ENCODE assay signal across 8 mouse cellular contexts in genomic region chr14:118854371-118855114, GRCm38 (mm10).
DNase-seq lines count a peak whose midpoint lies in the region; ATAC-seq and TF ChIP-seq lines count a peak whose summit lies in the region.

No protein-coding gene starts in this region.

- TF ChIP-seq CTCF in ES-Bruce4 (IDR thresholded peaks at IDR 0.05; ENCODE audit: low read depth, low read length) = no peak
- no peak for TF ChIP-seq CTCF in small intestine, adult 2 months (IDR thresholded peaks at IDR 0.05; ENCODE audit: extremely low read depth, insufficient read length, insufficient replicate concordance, low read depth, low read length)

- H3K27ac ChIP-seq in ES-Bruce4 (ENCODE audit: insufficient read depth, low read length) = no peak overlapping the region
- no peak overlapping the region for H3K27ac ChIP-seq in hindbrain, embryonic 13.5 days
- H3K27ac ChIP-seq in limb, embryonic 12.5 days = no peak overlapping the region
- H3K27ac ChIP-seq in midbrain, embryonic 11.5 days (ENCODE audit: low read depth, low read length) = no peak overlapping the region
- H3K27ac ChIP-seq in small intestine, adult 2 months (ENCODE audit: insufficient read depth, low read depth, low read length) = no peak overlapping the region

- H3K4me3 ChIP-seq in ES-Bruce4 (ENCODE audit: low read depth, low read length) = peak overlapping the region; percentile 74
- H3K4me3 ChIP-seq in hindbrain, embryonic 13.5 days = peak overlapping the region; percentile 51
- H3K4me3 ChIP-seq in limb, embryonic 12.5 days (replicated peaks) = peak overlapping the region; percentile 56
- peak overlapping the region; percentile 50 for H3K4me3 ChIP-seq in midbrain, embryonic 11.5 days (ENCODE audit: low read depth, low read length)
- peak overlapping the region; percentile 58 for H3K4me3 ChIP-seq in small intestine, adult 2 months (ENCODE audit: low read depth, low read length)

- no peaks in the 10 kb centered on the region for H3K9me3 ChIP-seq in ES-Bruce4 (replicated peaks; ENCODE audit: control insufficient read depth, insufficient read depth, low read length, poor library complexity, severe bottlenecking)
- no peaks in the 10 kb centered on the region for H3K9me3 ChIP-seq in hindbrain, embryonic 13.5 days
- H3K9me3 ChIP-seq in limb, embryonic 12.5 days = no peaks in the 10 kb centered on the region
- H3K9me3 ChIP-seq in midbrain, embryonic 11.5 days (ENCODE audit: control insufficient read depth, low read length) = no peaks in the 10 kb centered on the region

- H3K27me3 ChIP-seq in ES-Bruce4 (ENCODE audit: control insufficient read depth, insufficient read depth, low read length, poor library complexity, severe bottlenecking) = peaks cover 7% of the 10 kb centered on the region; the same call in 1 of the 2 replicates
- H3K27me3 ChIP-seq in hindbrain, embryonic 13.5 days = peaks cover 51% of the 10 kb centered on the region
- H3K27me3 ChIP-seq in limb, embryonic 12.5 days = peaks cover 45% of the 10 kb centered on the region
- peaks cover 6% of the 10 kb centered on the region for H3K27me3 ChIP-seq in midbrain, embryonic 11.5 days (ENCODE audit: control insufficient read depth, insufficient read depth, low read length)
- H3K27me3 ChIP-seq in small intestine, adult 2 months (ENCODE audit: control insufficient read depth, insufficient read depth, low read length) = peaks cover 11% of the 10 kb centered on the region

- ATAC-seq in hindbrain, embryonic 13.5 days (ENCODE audit: low FRiP score) = peak; percentile 81
- ATAC-seq in limb, embryonic 12.5 days (ENCODE audit: insufficient number of reproducible peaks, insufficient read depth, low FRiP score, low TSS enrichment, low read depth) = peak; percentile 81
- peak; percentile 87 for ATAC-seq in midbrain, embryonic 11.5 days (ENCODE audit: low FRiP score)
- no peak for ATAC-seq in erythroid progenitor cell, adult 5-6 weeks (replicated peaks; ENCODE audit: low FRiP score, poor library complexity, severe bottlenecking)

- no peaks in the 10 kb centered on the region for H3K4me1 ChIP-seq in ES-Bruce4 (ENCODE audit: control insufficient read depth, insufficient read depth, low read length)
- peaks cover 16% of the 10 kb centered on the region for H3K4me1 ChIP-seq in hindbrain, embryonic 13.5 days (replicated peaks)
- peaks cover 19% of the 10 kb centered on the region for H3K4me1 ChIP-seq in limb, embryonic 12.5 days (replicated peaks)
- 0 out of 2 replicates have a peak, but pooled peaks cover 3% of the 10 kb centered on the region for H3K4me1 ChIP-seq in midbrain, embryonic 11.5 days (ENCODE audit: control insufficient read depth, insufficient read depth, low read length)
- H3K4me1 ChIP-seq in small intestine, adult 2 months (ENCODE audit: control insufficient read depth, insufficient read depth, insufficient read length, low read length) = peaks cover 3% of the 10 kb centered on the region; the same call in 1 of the 2 replicates

- DNase-seq in adrenal gland, postnatal 4 days (ENCODE audit: low spot score in 2 of 2) = peak; percentile 10 to 11
- DNase-seq in forelimb bud, embryonic 11.5 days (ENCODE audit: low read depth, low spot score) = peak; percentile 45
- DNase-seq in midbrain, embryonic 11.5 days (ENCODE audit: low spot score, missing footprints) = peak; percentile 98

- no peaks in the 10 kb centered on the region for H3K36me3 ChIP-seq in ES-Bruce4 (ENCODE audit: control insufficient read depth, insufficient read depth, low read length, poor library complexity, severe bottlenecking)
- H3K36me3 ChIP-seq in hindbrain, embryonic 13.5 days = no peaks in the 10 kb centered on the region
- H3K36me3 ChIP-seq in limb, embryonic 12.5 days = no peaks in the 10 kb centered on the region
- H3K36me3 ChIP-seq in midbrain, embryonic 11.5 days (ENCODE audit: control insufficient read depth, insufficient read depth, low read length) = no peaks in the 10 kb centered on the region
- no peaks in the 10 kb centered on the region for H3K36me3 ChIP-seq in small intestine, adult 2 months (ENCODE audit: control insufficient read depth, insufficient read depth, low read length)

- H3K4me2 ChIP-seq in hindbrain, embryonic 13.5 days = peak overlapping the region; percentile 95
- H3K4me2 ChIP-seq in limb, embryonic 12.5 days = peak overlapping the region; percentile 97
- H3K4me2 ChIP-seq in midbrain, embryonic 11.5 days = peak overlapping the region; percentile 65

- no peak for TF ChIP-seq POLR2A in ES-Bruce4 (IDR thresholded peaks at IDR 0.05; ENCODE audit: insufficient read depth, low read length)
- no peak for TF ChIP-seq POLR2A in small intestine, adult 2 months (IDR thresholded peaks at IDR 0.05; ENCODE audit: low read depth, low read length)

- 1% methylated on average over 48 of the region's 48 CpGs for WGBS in hindbrain, embryonic 13.5 days
- 2% methylated on average over 48 of the region's 48 CpGs for WGBS in limb, embryonic 12.5 days
- WGBS in midbrain, embryonic 11.5 days = under 1% methylated on average over 48 of the region's 48 CpGs
- 5% methylated on average over 48 of the region's 48 CpGs for WGBS in small intestine, adult 2 months

- TF ChIP-seq EP300 in ES-Bruce4 (IDR thresholded peaks at IDR 0.05; ENCODE audit: insufficient read depth, low read depth, low read length) = no peak

- H3K9ac ChIP-seq in ES-Bruce4 (ENCODE audit: low read depth, poor library complexity, severe bottlenecking) = 0 out of 2 replicates have a peak overlapping the region, but pooled peaks have one; percentile 5
- H3K9ac ChIP-seq in hindbrain, embryonic 13.5 days = peak overlapping the region; percentile 71
- H3K9ac ChIP-seq in limb, embryonic 12.5 days (replicated peaks) = peak overlapping the region; percentile 56
- H3K9ac ChIP-seq in midbrain, embryonic 11.5 days (ENCODE audit: low read length) = peak overlapping the region; percentile 4

Comparison
In these comparisons a context has a peak if more than half of its experiments do, and no peak if none do; other contexts are left out.
1. H3K9ac ChIP-seq: peak in every context shown above with its lines; median percentile 71 in hindbrain, embryonic 13.5 days; 56 in limb, embryonic 12.5 days; 5 in ES-Bruce4; 4 in midbrain, embryonic 11.5 days.
2. DNase-seq: peak in every context shown above with its lines; median percentile 98 in midbrain, embryonic 11.5 days; 45 in forelimb bud, embryonic 11.5 days; 10 in adrenal gland, postnatal 4 days.